Mouse (Mus musculus) hindbrain, embryonic 11.5 days (tissue): Measurements from ENCODE around the gene 5730596B20Rik. TPM values are rescaled to one million over a fixed set of nuclear protein-coding genes. Genes with fewer than 3 reads are reported as not detected.

Source experiments
- ATAC-seq: fragments of 200-750 bp; cut with Nextera tagmentation; 2 replicates; pipeline ENCODE4 v1.8.0; 2017; ENCODE audit warnings: mild to moderate bottlenecking, moderate TSS enrichment, moderate library complexity; ENCODE audit not compliant: low FRiP score
- DNase-seq: peaks from one replicate; pipeline ENCODE4 v3.0.0-alpha.2; 2015; ENCODE audit warnings: low spot score
- H3K27ac ChIP-seq: fragments of 300-500 bp; sonication (generic); 2 replicates; pipeline ENCODE4 v1.5.1; 2014; ENCODE audit warnings: mild to moderate bottlenecking, low read depth, low read length
- H3K27me3 ChIP-seq: fragments of 300-500 bp; sonication (generic); 2 replicates; pipeline ENCODE4 v1.6.1; 2014; ENCODE audit warnings: mild to moderate bottlenecking, low read length, moderate library complexity, mixed read lengths; ENCODE audit not compliant: control insufficient read depth, insufficient read depth
- H3K36me3 ChIP-seq: fragments of 300-500 bp; sonication (generic); 2 replicates; pipeline ENCODE4 v1.6.1; 2014; ENCODE audit warnings: mild to moderate bottlenecking, low read length, moderate library complexity, mixed read lengths; ENCODE audit not compliant: control insufficient read depth, insufficient read depth
- H3K4me1 ChIP-seq: fragments of 300-500 bp; sonication (generic); replicated peaks from 2 replicates; pipeline ENCODE4 v1.6.1; 2014; ENCODE audit warnings: low read length, mixed read lengths; ENCODE audit not compliant: control insufficient read depth, insufficient read depth
- H3K4me2 ChIP-seq: fragments of 300-500 bp; sonication (generic); replicated peaks from 2 replicates; pipeline ENCODE4 v1.6.1; 2014; ENCODE audit warnings: mild to moderate bottlenecking, low read depth, low read length
- H3K4me3 ChIP-seq: fragments of 300-500 bp; sonication (generic); 2 replicates; pipeline ENCODE4 v1.5.1; 2014; ENCODE audit warnings: low read depth, low read length
- H3K9ac ChIP-seq: fragments of 300-500 bp; sonication (generic); 2 replicates; pipeline ENCODE4 v1.6.1; 2014; ENCODE audit warnings: low read depth, low read length
- H3K9me3 ChIP-seq: fragments of 300-500 bp; sonication (generic); 2 replicates; pipeline ENCODE4 v1.6.1; 2016; ENCODE audit warnings: low read length; ENCODE audit not compliant: control insufficient read depth
- WGBS: fragments of 180-500 bp; shearing (Covaris S2); extraction: QIAGEN DNeasy Blood & Tissue Kit; methylation state at CpG from one replicate; pipeline ENCODE4 v1.1.7; 2014; 5-methylcytosine and 5-hydroxymethylcytosine counted together
- polyA plus RNA-seq: library from polyadenylated mRNA; unstranded; fragments of >200 nt; fragmentation: Nextera tagmentation; extraction: Ambion mirVana; gene quantifications from 2 replicates; pipeline ENCODE4 v1.2.1, GENCODE M21; 2014

5730596B20Rik gene
- polyA plus RNA-seq, 1 experiment from 2014 or later: 5.4 TPM

DNA sequence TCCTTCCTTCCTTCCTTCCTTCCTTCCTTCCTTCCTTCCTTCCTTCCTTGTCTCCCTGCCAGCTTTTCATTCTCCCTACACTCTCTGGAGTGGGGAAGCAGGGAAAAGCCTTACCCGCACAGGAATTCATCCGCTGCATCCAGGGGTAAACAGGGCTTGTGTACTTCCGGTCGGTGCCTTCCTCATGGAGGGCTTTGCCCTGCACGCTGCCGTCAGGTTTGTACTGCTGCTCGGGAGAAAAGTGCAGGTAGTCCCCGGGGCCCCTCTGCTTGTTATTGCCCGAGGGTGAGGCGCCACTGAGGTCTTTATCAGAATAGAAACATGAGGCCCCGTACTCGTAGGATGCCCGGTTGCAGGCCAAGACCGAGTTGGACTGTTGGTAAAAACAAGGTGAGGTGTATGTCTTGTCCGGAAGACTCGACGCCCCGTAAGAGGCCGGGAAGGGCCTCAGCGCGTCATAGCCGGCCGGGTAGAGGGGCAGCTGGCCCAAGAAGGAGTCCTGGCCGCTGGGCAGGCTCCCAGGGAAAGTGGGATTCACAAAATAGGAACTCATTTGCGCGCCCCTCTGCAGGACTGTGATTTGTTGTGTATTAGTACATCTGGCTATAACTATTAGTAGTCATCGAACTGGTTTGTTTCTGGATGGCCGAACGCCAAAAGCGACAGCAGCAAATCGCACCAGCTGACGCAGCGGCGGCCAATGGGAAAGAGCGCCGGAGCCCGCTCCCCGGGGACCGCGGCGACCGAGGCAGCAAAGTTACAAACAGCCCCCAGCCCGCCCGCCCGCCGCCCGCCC, 31.0 kb downstream of the 5730596B20Rik start, which contains the start of gene Hoxa6:
Gene Hoxa6 (minus strand): TSS at position 651 of the 796 bp plus-strand sequence.
- peak; percentile 55 for DNase-seq
- Histone ChIP-seq H3K4me1 (peaks cover 4% of the 10 kb centered on the region; the same call in 1 of the 2 replicates), H3K27me3 (peaks cover 94% of the 10 kb centered on the region), H3K4me2 (peak within 1 kb of the TSS; percentile 23), H3K9ac (0 out of 2 replicates have a peak within 1 kb of the TSS, but pooled peaks have one; percentile 11), H3K36me3 (no peaks in the 10 kb centered on the region), H3K4me3 (peak within 1 kb of the TSS; percentile 23), H3K27ac (0 out of 2 replicates have a peak within 1 kb of the TSS, but pooled peaks have one; percentile 30), H3K9me3 (no peaks in the 10 kb centered on the region)
- no peak for ATAC-seq
- WGBS: 1% methylated on average over 42 of the region's 47 CpGs

DNA sequence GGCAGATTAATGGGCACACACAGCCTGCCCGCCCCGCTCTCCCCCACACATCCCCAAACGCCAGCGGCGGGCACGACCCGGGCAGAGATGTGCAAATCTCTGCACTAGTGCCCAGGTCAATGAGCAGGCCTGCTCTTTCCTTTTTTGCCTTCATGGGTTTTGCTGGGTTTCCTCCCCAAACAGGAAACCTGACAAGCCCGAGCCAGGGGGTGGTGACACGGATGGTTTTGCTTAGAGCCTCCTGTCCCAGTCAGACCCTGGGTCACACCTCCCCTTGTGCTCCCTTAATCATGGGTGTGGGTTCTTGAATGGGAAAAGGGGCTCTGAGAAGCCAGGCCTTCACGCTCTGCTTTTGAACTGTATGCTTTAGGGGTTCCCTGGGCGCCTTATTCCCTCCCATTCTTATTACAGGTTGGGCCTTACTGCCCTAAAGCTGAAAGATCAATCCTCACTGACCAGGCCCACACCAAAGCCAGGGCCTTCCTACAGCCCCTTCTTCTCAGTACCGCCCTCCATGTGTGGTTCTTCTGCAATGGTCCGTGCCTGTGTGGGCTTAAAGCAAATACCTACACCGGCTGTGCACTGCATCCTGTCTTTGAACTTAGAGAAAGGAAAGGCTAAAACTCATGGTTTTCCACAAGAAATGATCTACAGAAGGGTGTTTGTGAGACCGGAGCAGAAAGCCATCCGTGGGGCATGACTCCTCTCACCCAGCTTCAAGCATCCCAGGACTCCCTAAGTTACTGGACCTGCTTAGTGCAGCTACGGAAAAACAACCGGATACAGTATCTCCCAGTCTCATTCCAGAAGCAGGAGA, 31.8 kb downstream of the 5730596B20Rik start:
- no peaks in the 10 kb centered on the region for H3K36me3 ChIP-seq
- H3K27me3 ChIP-seq: peaks cover 93% of the 10 kb centered on the region
- H3K4me3 ChIP-seq: no peak overlapping the region; the same call in 1 of the 2 replicates
- DNase-seq (peak; percentile 55), ATAC-seq (no peak)
- WGBS: 2% methylated on average over 17 of the region's 18 CpGs
- H3K27ac ChIP-seq: no peak overlapping the region
- H3K9ac ChIP-seq: no peak overlapping the region
- H3K9me3 ChIP-seq: no peaks in the 10 kb centered on the region
- H3K4me1 ChIP-seq: peaks cover 4% of the 10 kb centered on the region; the same call in 1 of the 2 replicates
- peak overlapping the region; percentile 23; the same call in 1 of the 2 replicates for H3K4me2 ChIP-seq

- Histone ChIP-seq H3K27me3 (peaks cover 93% of the 10 kb centered on the region), H3K27ac (no peak overlapping the region), H3K36me3 (no peaks in the 10 kb centered on the region), H3K4me3 (no peak overlapping the region), H3K9me3 (no peaks in the 10 kb centered on the region), H3K9ac (no peak overlapping the region), H3K4me2 (no peak overlapping the region), H3K4me1 (peaks cover 4% of the 10 kb centered on the region; the same call in 1 of the 2 replicates)
- ATAC-seq (no peak), DNase-seq (peak; percentile 62)
- WGBS: 6% methylated on average over 12 of the region's 12 CpGs
Measured at GRCm38 (mm10) chr6:52209685-52210046, 32.4 kb downstream of the 5730596B20Rik start.

- no peak overlapping the region for H3K27ac ChIP-seq
- peaks cover 96% of the 10 kb centered on the region for H3K27me3 ChIP-seq
- peak; percentile 59 for ATAC-seq
- peaks cover 4% of the 10 kb centered on the region; the same call in 1 of the 2 replicates for H3K4me1 ChIP-seq
- peak; percentile 69 for DNase-seq
- WGBS: 1% methylated on average over 37 of the region's 37 CpGs
- H3K36me3 ChIP-seq: no peaks in the 10 kb centered on the region
- no peak overlapping the region for H3K4me2 ChIP-seq
- no peaks in the 10 kb centered on the region for H3K9me3 ChIP-seq
- H3K4me3 ChIP-seq: no peak overlapping the region; the same call in 1 of the 2 replicates
- no peak overlapping the region for H3K9ac ChIP-seq
Measured at GRCm38 (mm10) chr6:52211170-52211935, 34.1 kb downstream of the 5730596B20Rik start.

GRCm38 (mm10) chr6:52211961-52212360, 34.7 kb downstream of the 5730596B20Rik start:
- 5% methylated on average over 13 of the region's 13 CpGs for WGBS
- ATAC-seq (no peak), DNase-seq (peak; percentile 56)
- no peak overlapping the region for H3K4me2 ChIP-seq
- no peaks in the 10 kb centered on the region for H3K9me3 ChIP-seq
- peaks cover 96% of the 10 kb centered on the region for H3K27me3 ChIP-seq
- H3K4me3 ChIP-seq: no peak overlapping the region
- no peak overlapping the region for H3K9ac ChIP-seq
- no peaks in the 10 kb centered on the region for H3K36me3 ChIP-seq
- peaks cover 4% of the 10 kb centered on the region; the same call in 1 of the 2 replicates for H3K4me1 ChIP-seq
- H3K27ac ChIP-seq: no peak overlapping the region

DNA sequence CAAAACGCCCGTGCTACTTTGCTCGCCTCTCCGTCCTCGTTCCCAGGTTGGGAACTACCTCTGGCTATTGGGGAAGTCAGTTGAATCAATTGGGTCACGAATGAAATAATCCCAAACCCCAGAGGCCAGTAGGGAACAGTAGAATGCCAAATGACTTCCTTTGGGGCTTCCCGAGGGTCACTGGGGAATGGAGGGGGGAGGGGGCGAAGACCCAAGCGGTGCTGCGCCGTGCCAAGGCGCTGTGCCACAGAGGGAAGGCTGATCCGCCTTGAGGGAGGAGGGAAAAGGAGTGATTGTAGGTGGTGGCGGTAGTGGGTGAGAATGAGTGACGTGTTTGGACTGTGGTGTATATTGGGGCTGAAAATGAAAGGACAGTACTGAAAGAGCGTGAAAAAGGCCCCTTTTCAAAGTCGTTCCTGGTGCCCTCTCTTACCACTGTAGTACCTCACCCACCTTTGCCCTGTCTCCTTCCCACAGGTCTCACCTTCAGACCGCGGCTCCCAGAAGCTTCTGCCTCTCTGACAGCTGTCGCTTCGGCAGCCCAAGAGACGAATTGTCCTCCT, 35.3 kb downstream of the 5730596B20Rik start:
- Histone ChIP-seq H3K4me1 (peaks cover 9% of the 10 kb centered on the region; the same call in 1 of the 2 replicates), H3K9me3 (no peaks in the 10 kb centered on the region), H3K4me2 (no peak overlapping the region; the same call in 1 of the 2 replicates), H3K36me3 (no peaks in the 10 kb centered on the region), H3K27ac (no peak overlapping the region), H3K4me3 (no peak overlapping the region; the same call in 1 of the 2 replicates), H3K9ac (no peak overlapping the region), H3K27me3 (peaks cover 96% of the 10 kb centered on the region)
- DNase-seq (peak; percentile 59), ATAC-seq (no peak)
- WGBS: under 1% methylated on average over 22 of the region's 22 CpGs

DNA sequence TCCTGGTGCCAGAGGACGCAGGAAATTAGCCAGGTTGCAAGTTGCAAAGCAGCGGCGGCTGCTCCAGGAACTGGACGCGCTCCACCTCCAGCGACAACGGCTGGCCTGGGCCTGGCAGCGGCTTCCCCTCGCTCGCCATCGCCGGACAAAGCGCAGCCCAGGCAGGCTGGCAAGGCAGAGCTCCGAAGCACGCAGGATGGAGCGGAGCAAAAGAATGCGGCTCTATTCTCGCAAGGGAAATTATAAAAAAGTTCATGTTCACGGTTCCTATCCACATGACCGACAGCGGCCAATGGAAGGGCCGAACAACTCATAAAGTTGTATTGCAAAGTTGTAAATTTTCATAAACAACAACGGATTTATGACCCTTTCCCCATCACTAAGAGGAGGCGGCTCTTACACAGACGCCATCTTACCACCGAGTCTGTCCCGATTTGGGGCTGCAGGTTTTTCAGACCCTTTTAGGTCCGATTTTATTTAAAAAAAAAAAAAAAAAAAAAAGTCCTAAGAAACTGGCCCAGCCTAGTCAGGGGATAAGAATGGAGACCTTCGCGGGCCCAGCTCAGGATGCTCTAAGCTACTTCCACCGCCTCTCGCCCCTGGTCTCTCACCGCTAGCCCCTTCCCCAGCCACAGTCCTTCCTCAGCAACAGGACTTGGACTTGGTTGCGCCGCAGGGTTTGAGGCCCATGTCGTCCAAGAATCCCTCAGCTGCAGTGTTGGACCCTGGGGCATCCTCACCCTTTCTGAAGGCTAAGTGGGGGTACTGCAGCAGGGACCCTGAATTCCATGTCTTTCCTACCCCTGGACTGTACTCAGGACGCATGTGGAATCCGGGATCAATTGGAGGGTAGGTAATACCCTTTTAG, 36.1 kb downstream of the 5730596B20Rik start, which contains the start of the genes Hoxa3 and Gm28308:
Gene Hoxa3 (minus strand): TSS at position 218 of the 868 bp plus-strand sequence.
Gene Gm28308 (minus strand): TSS at position 221 of the 868 bp plus-strand sequence.
- H3K9ac ChIP-seq: no peak within 1 kb of the TSS
- no peak for DNase-seq
- no peak within 1 kb of the TSS; the same call in 1 of the 2 replicates for H3K4me2 ChIP-seq

More for the DNA sequence above, 36.1 kb downstream of the 5730596B20Rik start, which contains the start of the genes Hoxa3 and Gm28308:
- no peak within 1 kb of the TSS for H3K27ac ChIP-seq
- no peaks in the 10 kb centered on the region for H3K9me3 ChIP-seq
- H3K27me3 ChIP-seq: peaks cover 97% of the 10 kb centered on the region
- no peaks in the 10 kb centered on the region for H3K36me3 ChIP-seq
- H3K4me1 ChIP-seq: peaks cover 9% of the 10 kb centered on the region; the same call in 1 of the 2 replicates
- no peak within 1 kb of the TSS; the same call in 1 of the 2 replicates for H3K4me3 ChIP-seq
- WGBS: 2% methylated on average over 38 of the region's 38 CpGs
- no peak for ATAC-seq
